Mouse (Mus musculus) lung, adult 2 months (tissue): ENCODE measurements around the gene Lamb2.

Experiments used
- CTCF ChIP-seq: fragments of 200-500 bp; IDR thresholded peaks from 2 replicates; pipeline ENCODE4 v1.5.1; 2011; ENCODE audit warnings: mild to moderate bottlenecking, low read length, control low read depth; ENCODE audit not compliant: insufficient read depth
- POLR2A ChIP-seq: fragments of 200-500 bp; IDR thresholded peaks from 2 replicates; pipeline ENCODE4 v1.6.1; 2011; ENCODE audit warnings: low read depth, mild to moderate bottlenecking, control low read depth, low read length, borderline replicate concordance; ENCODE audit errors: extremely low read depth

DNA sequence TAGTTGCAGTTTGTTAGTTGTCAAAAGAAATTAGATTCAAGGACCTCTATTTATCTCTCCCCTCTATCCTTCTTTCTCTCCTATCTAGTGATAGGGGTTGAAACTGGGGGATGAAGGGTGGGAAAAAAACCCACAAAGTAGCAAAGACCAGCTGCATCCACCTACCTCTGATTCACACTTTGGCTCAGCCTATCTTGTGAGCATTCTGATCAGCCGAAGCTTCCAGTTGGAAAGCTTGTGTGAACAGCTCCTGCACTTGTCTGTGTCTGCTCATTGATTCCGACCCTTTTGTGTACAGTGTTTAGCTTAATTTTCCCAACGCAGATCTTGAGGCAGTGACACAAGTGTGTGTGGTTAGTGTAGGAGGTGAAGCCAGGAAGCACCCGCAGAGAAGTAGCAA is 26.1 kb upstream of the Lamb2 start:
- no peak for TF ChIP-seq CTCF
- TF ChIP-seq POLR2A = no peak
